Mouse (Mus musculus) kidney, adult 2 months (tissue): ENCODE measurements around the gene Slc25a18. TPM values are rescaled to one million over a fixed set of nuclear protein-coding genes. Genes with fewer than 3 reads are reported as not detected.

Experiments used
- DNase-seq: peaks from one replicate; pipeline ENCODE4 v3.0.0; 2021
- H3K27ac ChIP-seq: fragments of 200-500 bp; 2 replicates; pipeline ENCODE4 v1.5.1; 2012; ENCODE audit warnings: low read depth, low read length, control low read depth, inconsistent platforms; ENCODE audit not compliant: insufficient read depth
- H3K27me3 ChIP-seq: fragments of 200-500 bp; replicated peaks from 2 replicates; pipeline ENCODE4 v1.6.1; 2012; ENCODE audit warnings: mild to moderate bottlenecking, moderate library complexity, low read length, inconsistent platforms; ENCODE audit not compliant: control insufficient read depth, insufficient read depth
- H3K36me3 ChIP-seq: fragments of 200-500 bp; 2 replicates; pipeline ENCODE4 v1.6.1; 2012; ENCODE audit warnings: mild to moderate bottlenecking, moderate library complexity, low read length, inconsistent platforms; ENCODE audit not compliant: control insufficient read depth, insufficient read depth
- H3K4me1 ChIP-seq: fragments of 200-500 bp; 2 replicates; pipeline ENCODE4 v1.6.1; 2011; ENCODE audit warnings: low read length; ENCODE audit not compliant: control insufficient read depth, insufficient read depth
- H3K4me3 ChIP-seq: fragments of 200-500 bp; 2 replicates; pipeline ENCODE4 v1.5.1; 2011; ENCODE audit warnings: mild to moderate bottlenecking, low read depth, low read length, control low read depth; ENCODE audit not compliant: insufficient read depth
- CTCF ChIP-seq: fragments of 200-500 bp; conservative IDR thresholded peaks from 2 replicates; pipeline ENCODE4 v1.5.1; 2011; ENCODE audit warnings: low read depth, mild to moderate bottlenecking, control low read depth, low read length, moderate library complexity, mixed read lengths; ENCODE audit not compliant: insufficient read depth, insufficient read length
- POLR2A ChIP-seq: fragments of 200-500 bp; IDR thresholded peaks from one replicate; pipeline ENCODE4 v1.6.1; 2011; ENCODE audit warnings: low read depth, low read length, control low read depth
- WGBS: fragments of 180-500 bp; shearing (Covaris S2); methylation state at CpG from one replicate; pipeline ENCODE4 v1.1.7; 2018; 5-methylcytosine and 5-hydroxymethylcytosine counted together
- polyA plus RNA-seq: library from polyadenylated mRNA; depleted of rRNA; stranded (reverse); fragments of >200 nt; gene quantifications from 2 replicates; pipeline ENCODE4 v1.2.3, GENCODE M21; 2012

Slc25a18 gene
- polyA plus RNA-seq, 1 experiment = 0.03 TPM

GRCm38 (mm10) chr6:120784351-120784750 is 11.0 kb downstream of the Slc25a18 start:
- H3K4me1 ChIP-seq = no peaks in the 10 kb centered on the region
- TF ChIP-seq POLR2A = no peak
- TF ChIP-seq CTCF = no peak
- no peak overlapping the region for H3K4me3 ChIP-seq
- H3K27ac ChIP-seq = no peak overlapping the region
- H3K36me3 ChIP-seq = no peaks in the 10 kb centered on the region
- no peaks in the 10 kb centered on the region for H3K27me3 ChIP-seq
- no peak for DNase-seq
- WGBS = 67% methylated on average over 7 of the region's 7 CpGs

- TF ChIP-seq CTCF (no peak), POLR2A (no peak)
- 72% methylated on average over 5 of the region's 5 CpGs for WGBS
- Histone ChIP-seq H3K27ac (no peak overlapping the region), H3K36me3 (no peaks in the 10 kb centered on the region), H3K4me3 (no peak overlapping the region), H3K27me3 (no peaks in the 10 kb centered on the region), H3K4me1 (no peaks in the 10 kb centered on the region)
- DNase-seq = no peak
Measured at GRCm38 (mm10) chr6:120788068-120788607, 14.8 kb downstream of the Slc25a18 start.

- Histone ChIP-seq H3K4me1 (no peaks in the 10 kb centered on the region), H3K27me3 (no peaks in the 10 kb centered on the region), H3K4me3 (no peak overlapping the region), H3K27ac (no peak overlapping the region), H3K36me3 (no peaks in the 10 kb centered on the region)
- no peak for DNase-seq
- TF ChIP-seq POLR2A (no peak), CTCF (no peak)
Measured at GRCm38 (mm10) chr6:120788904-120789303, 15.5 kb downstream of the Slc25a18 start.

GRCm38 (mm10) chr6:120790153-120790552 is 16.8 kb downstream of the Slc25a18 start:
- DNase-seq = no peak
- H3K36me3 ChIP-seq = no peaks in the 10 kb centered on the region
- no peaks in the 10 kb centered on the region for H3K4me1 ChIP-seq
- H3K27ac ChIP-seq = no peak overlapping the region
- H3K4me3 ChIP-seq = no peak overlapping the region
- TF ChIP-seq POLR2A (no peak), CTCF (no peak)
- 81% methylated on average over 11 of the region's 11 CpGs for WGBS
- no peaks in the 10 kb centered on the region for H3K27me3 ChIP-seq

- peak; percentile 20 for DNase-seq
- TF ChIP-seq POLR2A (no peak), CTCF (no peak)
- Histone ChIP-seq H3K27me3 (no peaks in the 10 kb centered on the region), H3K27ac (no peak overlapping the region), H3K36me3 (peaks cover under 1% of the 10 kb centered on the region), H3K4me3 (no peak overlapping the region), H3K4me1 (no peaks in the 10 kb centered on the region)
- 29% methylated on average over 5 of the region's 5 CpGs for WGBS
Measured at GRCm38 (mm10) chr6:120790717-120791116, 17.3 kb downstream of the Slc25a18 start.

- H3K27ac ChIP-seq = no peak overlapping the region
- no peaks in the 10 kb centered on the region for H3K4me1 ChIP-seq
- no peaks in the 10 kb centered on the region for H3K27me3 ChIP-seq
- H3K4me3 ChIP-seq = no peak overlapping the region
- TF ChIP-seq CTCF (peak; percentile 27; the same call in 1 of the 2 replicates), POLR2A (no peak)
- WGBS = 74% methylated on average over 8 of the region's 8 CpGs
- DNase-seq = no peak
- H3K36me3 ChIP-seq = peaks cover 5% of the 10 kb centered on the region
Measured at GRCm38 (mm10) chr6:120792947-120793346, 19.6 kb downstream of the Slc25a18 start.

- Histone ChIP-seq H3K36me3 (peaks cover 5% of the 10 kb centered on the region), H3K4me1 (no peaks in the 10 kb centered on the region), H3K27me3 (no peaks in the 10 kb centered on the region), H3K27ac (no peak overlapping the region), H3K4me3 (no peak overlapping the region)
- 73% methylated on average over 5 of the region's 5 CpGs for WGBS
- no peak for DNase-seq
- TF ChIP-seq POLR2A = no peak
- no peak for TF ChIP-seq CTCF
Measured at GRCm38 (mm10) chr6:120795422-120796086, 22.2 kb downstream of the Slc25a18 start.
